Mouse (Mus musculus) right cerebral cortex, postnatal 36 days (tissue): ENCODE measurements at regions not wholly inside any gene's neighbourhood (a gene's known extent, or its start where the extent isn't known, plus 50 kb on each side); places are given as distances from the start of the nearest gene placed in this dataset.

Source experiments
- DNase-seq, 2 experiments: peaks; one replicate each; pipeline ENCODE4 v3.0.0; 2022; ENCODE audit warnings: low spot score in 2 of 2, mixed read lengths in 1 of 2

- no peak for DNase-seq
Observed at GRCm38 (mm10) chr5:47508689-47509301, 474.1 kb upstream of the Slit2 start.

- DNase-seq = peak; percentile 1 to 4
Observed at GRCm38 (mm10) chr5:47522161-47522942, 460.6 kb upstream of the Slit2 start.

GRCm38 (mm10) chr5:47528671-47529070 lies 454.3 kb upstream of the Slit2 start:
- DNase-seq = no peak

GRCm38 (mm10) chr5:47537532-47537931 lies 445.4 kb upstream of the Slit2 start:
- no peak for DNase-seq

- DNase-seq = no peak
Observed at GRCm38 (mm10) chr5:47542248-47542647, 440.7 kb upstream of the Slit2 start.

- DNase-seq = no peak
Observed at GRCm38 (mm10) chr5:47556717-47557116, 426.2 kb upstream of the Slit2 start.

GRCm38 (mm10) chr5:47557152-47557800 lies 425.7 kb upstream of the Slit2 start:
- DNase-seq = no peak
